Mouse (Mus musculus) forebrain, embryonic 14.5 days (tissue): ENCODE results near the gene Aldh1b1. TPM values are rescaled to one million over a fixed set of nuclear protein-coding genes. Genes with fewer than 3 reads are reported as not detected.

Source experiments
- ATAC-seq: fragments of 200-750 bp; cut with Nextera tagmentation; 2 replicates; pipeline ENCODE4 v1.8.0; 2017; ENCODE audit warnings: mild to moderate bottlenecking, moderate library complexity
- DNase-seq: peaks from one replicate; pipeline ENCODE4 v3.0.0-alpha.2; 2015; ENCODE audit warnings: low spot score
- H3K27ac ChIP-seq: fragments of 300-500 bp; sonication (generic); 2 replicates; pipeline ENCODE4 v1.5.1; 2014; ENCODE audit warnings: low read depth, mild to moderate bottlenecking, control low read depth, low read length, moderate library complexity
- H3K27me3 ChIP-seq: fragments of 300-500 bp; sonication (generic); replicated peaks from 2 replicates; pipeline ENCODE4 v1.6.1; 2014; ENCODE audit warnings: low read length, control low read depth, mixed read lengths; ENCODE audit not compliant: control insufficient read depth, insufficient read depth
- H3K36me3 ChIP-seq: fragments of 300-500 bp; sonication (generic); 2 replicates; pipeline ENCODE4 v1.6.1; 2014; ENCODE audit warnings: low read length, control low read depth; ENCODE audit not compliant: control insufficient read depth, insufficient read depth
- H3K4me1 ChIP-seq: fragments of 300-500 bp; sonication (generic); 2 replicates; pipeline ENCODE4 v1.6.1; 2014; ENCODE audit warnings: antibody characterized with exemption, low read length, control low read depth; ENCODE audit not compliant: control insufficient read depth, insufficient read depth
- H3K4me2 ChIP-seq: fragments of 300-500 bp; sonication (generic); 2 replicates; pipeline ENCODE4 v1.6.1; 2014; ENCODE audit warnings: mild to moderate bottlenecking, control low read depth, low read length
- H3K4me3 ChIP-seq: fragments of 300-500 bp; sonication (generic); 2 replicates; pipeline ENCODE4 v1.5.1; 2014; ENCODE audit warnings: low read depth, low read length, control low read depth
- H3K9ac ChIP-seq: fragments of 300-500 bp; sonication (generic); 2 replicates; pipeline ENCODE4 v1.6.1; 2014; ENCODE audit warnings: mild to moderate bottlenecking, low read length, control low read depth, moderate library complexity
- H3K9me3 ChIP-seq: fragments of 300-500 bp; sonication (generic); replicated peaks from 2 replicates; pipeline ENCODE4 v1.6.1; 2016; ENCODE audit warnings: low read length, control low read depth, mixed read lengths; ENCODE audit not compliant: control insufficient read depth
- WGBS: fragments of 180-500 bp; shearing (Covaris S2); extraction: QIAGEN DNeasy Blood & Tissue Kit; methylation state at CpG from one replicate; pipeline ENCODE4 v1.1.7; 2014; 5-methylcytosine and 5-hydroxymethylcytosine counted together
- polyA plus RNA-seq: library from polyadenylated mRNA; unstranded; fragments of >200 nt; fragmentation: Nextera tagmentation; extraction: Ambion mirVana; gene quantifications from 2 replicates; pipeline ENCODE4 v1.2.1, GENCODE M21; 2014

The Aldh1b1 gene
- polyA plus RNA-seq, 1 experiment from 2014 or later = 14.0 TPM

GRCm38 (mm10) chr4:45769791-45770637, 28.8 kb upstream of the Aldh1b1 start:
- Histone ChIP-seq H3K4me2 (no peak overlapping the region), H3K4me3 (no peak overlapping the region), H3K9me3 (no peaks in the 10 kb centered on the region), H3K36me3 (no peaks in the 10 kb centered on the region), H3K27ac (peak overlapping the region; percentile 70), H3K9ac (peak overlapping the region; percentile 47; the same call in 1 of the 2 replicates), H3K27me3 (no peaks in the 10 kb centered on the region), H3K4me1 (peaks cover 56% of the 10 kb centered on the region)
- peak; percentile 12; the same call in 1 of the 2 replicates for ATAC-seq
- 9% methylated on average over 10 of the region's 10 CpGs for WGBS
- DNase-seq = peak; percentile 70

GRCm38 (mm10) chr4:45770638-45771033, 28.2 kb upstream of the Aldh1b1 start:
- H3K27ac ChIP-seq = peak overlapping the region; percentile 70
- no peak for DNase-seq
- H3K4me3 ChIP-seq = no peak overlapping the region
- peak overlapping the region; percentile 47; the same call in 1 of the 2 replicates for H3K9ac ChIP-seq
- WGBS = 10% methylated on average over 4 of the region's 4 CpGs
- peaks cover 50% of the 10 kb centered on the region for H3K4me1 ChIP-seq
- H3K36me3 ChIP-seq = no peaks in the 10 kb centered on the region
- H3K9me3 ChIP-seq = no peaks in the 10 kb centered on the region
- H3K4me2 ChIP-seq = no peak overlapping the region
- no peaks in the 10 kb centered on the region for H3K27me3 ChIP-seq
- ATAC-seq = 0 out of 2 replicates have a peak, but pooled peaks have one; percentile 9

GRCm38 (mm10) chr4:45771173-45771572, 27.6 kb upstream of the Aldh1b1 start:
- DNase-seq (peak; percentile 59), ATAC-seq (peak; percentile 22)
- Histone ChIP-seq H3K9ac (peak overlapping the region; percentile 47; the same call in 1 of the 2 replicates), H3K9me3 (no peaks in the 10 kb centered on the region), H3K27ac (peak overlapping the region; percentile 70), H3K4me1 (peaks cover 44% of the 10 kb centered on the region), H3K27me3 (no peaks in the 10 kb centered on the region), H3K4me3 (no peak overlapping the region), H3K4me2 (no peak overlapping the region), H3K36me3 (no peaks in the 10 kb centered on the region)
- WGBS = 9% methylated on average over 8 of the region's 8 CpGs

GRCm38 (mm10) chr4:45771619-45772018, 27.2 kb upstream of the Aldh1b1 start:
- peak; percentile 80 for ATAC-seq
- Histone ChIP-seq H3K36me3 (no peaks in the 10 kb centered on the region), H3K4me2 (no peak overlapping the region), H3K27ac (peak overlapping the region; percentile 70; the same call in 1 of the 2 replicates), H3K4me3 (no peak overlapping the region), H3K9me3 (no peaks in the 10 kb centered on the region), H3K27me3 (no peaks in the 10 kb centered on the region), H3K4me1 (peaks cover 41% of the 10 kb centered on the region), H3K9ac (peak overlapping the region; percentile 47; the same call in 1 of the 2 replicates)
- peak; percentile 93 for DNase-seq
- 4% methylated on average over 5 of the region's 5 CpGs for WGBS

- Histone ChIP-seq H3K4me1 (no peaks in the 10 kb centered on the region), H3K9ac (no peak overlapping the region), H3K36me3 (no peaks in the 10 kb centered on the region), H3K27ac (no peak overlapping the region), H3K4me3 (no peak overlapping the region), H3K4me2 (no peak overlapping the region), H3K9me3 (no peaks in the 10 kb centered on the region), H3K27me3 (no peaks in the 10 kb centered on the region)
- ATAC-seq = no peak
- no peak for DNase-seq
- WGBS = 57% methylated on average over 1 of the region's 1 CpGs
Observed at GRCm38 (mm10) chr4:45783671-45784070, 15.2 kb upstream of the Aldh1b1 start.

GRCm38 (mm10) chr4:45785959-45786358, 12.9 kb upstream of the Aldh1b1 start:
- ATAC-seq (peak; percentile 24; the same call in 1 of the 2 replicates), DNase-seq (no peak)
- H3K4me3 ChIP-seq = no peak overlapping the region
- no peaks in the 10 kb centered on the region for H3K27me3 ChIP-seq
- H3K36me3 ChIP-seq = no peaks in the 10 kb centered on the region
- no peaks in the 10 kb centered on the region for H3K9me3 ChIP-seq
- H3K4me1 ChIP-seq = peaks cover 3% of the 10 kb centered on the region; the same call in 1 of the 2 replicates
- 38% methylated on average over 2 of the region's 2 CpGs for WGBS
- H3K27ac ChIP-seq = no peak overlapping the region
- H3K9ac ChIP-seq = no peak overlapping the region
- H3K4me2 ChIP-seq = no peak overlapping the region

GRCm38 (mm10) chr4:45786674-45787073, 12.1 kb upstream of the Aldh1b1 start:
- Histone ChIP-seq H3K9ac (no peak overlapping the region), H3K36me3 (no peaks in the 10 kb centered on the region), H3K4me3 (no peak overlapping the region), H3K27ac (no peak overlapping the region), H3K4me1 (peaks cover 3% of the 10 kb centered on the region; the same call in 1 of the 2 replicates), H3K27me3 (no peaks in the 10 kb centered on the region), H3K4me2 (no peak overlapping the region), H3K9me3 (no peaks in the 10 kb centered on the region)
- 50% methylated on average over 4 of the region's 4 CpGs for WGBS
- ATAC-seq (no peak), DNase-seq (no peak)

GRCm38 (mm10) chr4:45788446-45789081, 10.3 kb upstream of the Aldh1b1 start:
- WGBS = 89% methylated on average over 13 of the region's 13 CpGs
- Histone ChIP-seq H3K4me3 (no peak overlapping the region), H3K9ac (no peak overlapping the region), H3K4me1 (peaks cover 3% of the 10 kb centered on the region; the same call in 1 of the 2 replicates), H3K27me3 (no peaks in the 10 kb centered on the region), H3K9me3 (no peaks in the 10 kb centered on the region), H3K4me2 (no peak overlapping the region), H3K27ac (peak overlapping the region; percentile 29; the same call in 1 of the 2 replicates), H3K36me3 (no peaks in the 10 kb centered on the region)
- ATAC-seq = no peak
- DNase-seq = no peak
